Mouse (Mus musculus) thymus, adult 2 months (tissue): ENCODE measurements around the gene Dhx34. TPM values are rescaled to one million over a fixed set of nuclear protein-coding genes. Genes with fewer than 3 reads are reported as not detected.

Source experiments
- DNase-seq: peaks from one replicate; pipeline ENCODE4 v3.0.0; 2021
- H3K27ac ChIP-seq: fragments of 200-500 bp; 2 replicates; pipeline ENCODE4 v1.5.1; 2012; ENCODE audit warnings: low read length, control low read depth; ENCODE audit not compliant: control insufficient read depth, insufficient read depth
- H3K27me3 ChIP-seq: fragments of 200-500 bp; 2 replicates; pipeline ENCODE4 v1.6.1; 2012; ENCODE audit warnings: mild to moderate bottlenecking, low read length, moderate library complexity, mixed read lengths; ENCODE audit not compliant: control insufficient read depth, insufficient read depth
- H3K36me3 ChIP-seq: fragments of 200-500 bp; 2 replicates; pipeline ENCODE4 v1.6.1; 2012; ENCODE audit warnings: mild to moderate bottlenecking, low read length, moderate library complexity; ENCODE audit not compliant: control insufficient read depth, insufficient read depth
- H3K4me1 ChIP-seq: fragments of 200-500 bp; replicated peaks from 2 replicates; pipeline ENCODE4 v1.6.1; 2012; ENCODE audit warnings: low read length; ENCODE audit not compliant: control insufficient read depth, insufficient read depth
- H3K4me3 ChIP-seq: fragments of 200-500 bp; 2 replicates; pipeline ENCODE4 v1.5.1; 2012; ENCODE audit warnings: mild to moderate bottlenecking, low read length, control low read depth, moderate library complexity; ENCODE audit not compliant: control insufficient read depth, insufficient read depth
- CTCF ChIP-seq: fragments of 200-500 bp; IDR thresholded peaks from 2 replicates; pipeline ENCODE4 v1.5.1; 2012; ENCODE audit warnings: mild to moderate bottlenecking, control low read depth, low read length, moderate library complexity, borderline replicate concordance; ENCODE audit not compliant: control insufficient read depth, poor library complexity, insufficient read depth; ENCODE audit errors: extremely low read depth
- POLR2A ChIP-seq: fragments of 200-500 bp; IDR thresholded peaks from 2 replicates; pipeline ENCODE4 v1.6.1; 2012; ENCODE audit warnings: mild to moderate bottlenecking, low read length, control low read depth, moderate library complexity; ENCODE audit not compliant: control insufficient read depth, poor library complexity, insufficient read depth; ENCODE audit errors: extremely low read depth
- WGBS: fragments of 180-500 bp; shearing (Covaris S2); methylation state at CpG from one replicate; pipeline ENCODE4 v1.1.7; 2018; 5-methylcytosine and 5-hydroxymethylcytosine counted together
- polyA plus RNA-seq: library from polyadenylated mRNA; depleted of rRNA; stranded (reverse); fragments of >200 nt; gene quantifications from 2 replicates; pipeline ENCODE4 v1.2.3, GENCODE M21; 2012

Gene Dhx34
- polyA plus RNA-seq, 1 experiment: 86.9 TPM

GRCm38 (mm10) chr7:16174597-16175541 lies 47.0 kb downstream of the Dhx34 start, which contains the start of gene Meis3:
TSS of gene Meis3 (plus strand) at chr7:16175090.
- Histone ChIP-seq H3K4me1 (peaks cover 18% of the 10 kb centered on the region), H3K27me3 (no peaks in the 10 kb centered on the region; the same call in 1 of the 2 replicates), H3K4me3 (peak within 1 kb of the TSS; percentile 51), H3K36me3 (no peaks in the 10 kb centered on the region), H3K27ac (no peak within 1 kb of the TSS)
- DNase-seq: peak; percentile 68
- TF ChIP-seq POLR2A (no peak), CTCF (peak; percentile 79; the same call in 1 of the 2 replicates)
- WGBS: 1% methylated on average over 42 of the region's 42 CpGs

- DNase-seq: no peak
Observed at GRCm38 (mm10) chr7:16173146-16173545, 48.7 kb downstream of the Dhx34 start.

DNA sequence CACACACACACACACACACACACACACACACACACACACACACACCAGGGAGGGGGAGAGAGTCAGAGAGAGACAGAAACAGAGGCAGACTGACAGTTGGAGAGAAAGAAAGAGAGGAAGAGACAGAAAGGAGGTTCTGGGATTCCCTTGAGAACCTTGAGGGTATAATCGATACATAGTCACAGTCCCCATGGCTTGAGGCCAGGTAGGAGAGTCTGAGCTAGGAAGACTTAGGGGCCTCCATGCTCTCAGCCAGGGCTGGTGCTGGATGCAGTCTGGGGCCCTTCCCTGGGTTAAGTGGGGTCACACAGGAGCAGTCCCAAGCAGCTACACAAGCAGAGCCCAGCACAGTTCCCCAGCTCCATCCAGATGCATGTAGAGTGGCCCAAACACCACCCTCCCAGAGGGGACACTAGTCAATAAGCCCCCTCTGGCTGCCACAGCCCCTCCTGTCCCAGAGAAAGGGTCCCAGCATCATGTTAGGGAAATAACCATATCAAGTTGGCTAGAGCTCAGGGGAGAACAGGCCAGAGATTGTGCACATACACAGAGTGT lies 49.2 kb downstream of the Dhx34 start:
- TF ChIP-seq POLR2A: no peak
- no peak for TF ChIP-seq CTCF
- Histone ChIP-seq H3K36me3 (no peaks in the 10 kb centered on the region), H3K4me3 (no peak overlapping the region), H3K27me3 (no peaks in the 10 kb centered on the region; the same call in 1 of the 2 replicates), H3K4me1 (peaks cover 14% of the 10 kb centered on the region), H3K27ac (no peak overlapping the region)
- WGBS: 75% methylated on average over 1 of the region's 1 CpGs
- DNase-seq: no peak

More at GRCm38 (mm10) chr7:16173146-16173545, 48.7 kb downstream of the Dhx34 start:
- Histone ChIP-seq H3K27ac (no peak overlapping the region), H3K4me3 (no peak overlapping the region), H3K4me1 (peaks cover 18% of the 10 kb centered on the region), H3K36me3 (no peaks in the 10 kb centered on the region), H3K27me3 (no peaks in the 10 kb centered on the region; the same call in 1 of the 2 replicates)
- WGBS: 34% methylated on average over 5 of the region's 5 CpGs
- TF ChIP-seq POLR2A (no peak), CTCF (no peak)

DNA sequence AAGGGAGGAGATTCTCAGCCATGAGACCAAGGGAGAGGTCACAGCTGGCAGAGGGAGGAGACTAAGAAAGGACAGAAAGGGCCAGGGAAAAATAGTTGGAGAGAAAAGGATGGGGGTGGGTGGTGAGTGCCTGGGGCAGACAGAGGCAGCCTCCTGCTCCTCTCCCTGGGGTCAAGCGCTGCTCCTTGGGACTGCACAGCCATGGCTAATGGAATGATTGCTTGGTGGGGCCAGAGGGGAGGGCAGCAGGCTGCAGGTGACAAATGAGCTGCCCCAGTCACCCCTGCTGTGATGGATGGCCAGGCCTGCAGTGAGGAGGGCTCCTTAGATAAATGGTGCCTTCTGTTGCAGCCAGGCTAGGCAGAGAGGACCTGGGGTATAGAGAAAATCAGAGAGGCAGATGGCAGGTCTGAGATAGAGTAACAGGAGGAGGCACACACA lies 49.7 kb downstream of the Dhx34 start:
- DNase-seq: no peak
- H3K4me1 ChIP-seq: peaks cover 12% of the 10 kb centered on the region
- 22% methylated on average over 1 of the region's 1 CpGs for whole genome bisulfite sequencing
- H3K4me3 ChIP-seq: no peak overlapping the region
- TF ChIP-seq POLR2A (no peak), CTCF (no peak)
- H3K36me3 ChIP-seq: no peaks in the 10 kb centered on the region
- H3K27ac ChIP-seq: no peak overlapping the region
- H3K27me3 ChIP-seq: no peaks in the 10 kb centered on the region; the same call in 1 of the 2 replicates

- Histone ChIP-seq H3K27me3 (peaks cover 5% of the 10 kb centered on the region; the same call in 1 of the 2 replicates), H3K4me3 (no peak overlapping the region), H3K4me1 (no peaks in the 10 kb centered on the region), H3K36me3 (no peaks in the 10 kb centered on the region), H3K27ac (no peak overlapping the region)
- no peak for DNase-seq
- 74% methylated on average over 7 of the region's 7 CpGs for WGBS
- TF ChIP-seq CTCF (no peak), POLR2A (no peak)
Observed at GRCm38 (mm10) chr7:16162036-16162435, 59.8 kb downstream of the Dhx34 start.

GRCm38 (mm10) chr7:16161302-16161701 lies 60.5 kb downstream of the Dhx34 start:
- H3K4me3 ChIP-seq: no peak overlapping the region
- WGBS: 89% methylated on average over 9 of the region's 9 CpGs
- peaks cover 5% of the 10 kb centered on the region; the same call in 1 of the 2 replicates for H3K27me3 ChIP-seq

More at GRCm38 (mm10) chr7:16161302-16161701, 60.5 kb downstream of the Dhx34 start:
- no peak for DNase-seq
- H3K27ac ChIP-seq: no peak overlapping the region
- TF ChIP-seq POLR2A (no peak), CTCF (no peak)
- no peaks in the 10 kb centered on the region for H3K36me3 ChIP-seq
- H3K4me1 ChIP-seq: no peaks in the 10 kb centered on the region
